Mouse (Mus musculus): ENCODE data around the gene Rbfox1.

Gene Rbfox1

GRCm38 (mm10) chr16:5884746-5885689 lies at the start of gene Rbfox1:
Gene Rbfox1 (plus strand): TSS chr16:5885355.
- no peak for DNase-seq (ENCODE audit: low spot score in 2 of 2)

- DNase-seq (ENCODE audit: low spot score in 2 of 2), result no peak
These were observed 48.4 kb upstream of the Rbfox1 start for GRCm38 (mm10) chr16:5836744-5837143.

- DNase-seq (ENCODE audit: low spot score in 2 of 2), result no peak
These were observed 44.0 kb upstream of the Rbfox1 start for GRCm38 (mm10) chr16:5841167-5841566.

GRCm38 (mm10) chr16:5845645-5846044 lies 39.5 kb upstream of the Rbfox1 start:
- DNase-seq (ENCODE audit: low spot score in 2 of 2), result no peak

- no peak for DNase-seq (ENCODE audit: low spot score in 2 of 2)
These were observed 32.1 kb upstream of the Rbfox1 start for GRCm38 (mm10) chr16:5853055-5853454.

- DNase-seq (ENCODE audit: low spot score in 2 of 2), result no peak
These were observed 20.8 kb upstream of the Rbfox1 start for GRCm38 (mm10) chr16:5864350-5864749.

- no peak for DNase-seq (ENCODE audit: low spot score in 2 of 2)
These were observed 18.2 kb upstream of the Rbfox1 start for GRCm38 (mm10) chr16:5866966-5867365.

- no peak for DNase-seq (ENCODE audit: low spot score in 2 of 2)
These were observed 14.8 kb upstream of the Rbfox1 start for GRCm38 (mm10) chr16:5870391-5870790.

- peak in 1 of 2 experiments; percentile 1 for DNase-seq (ENCODE audit: low spot score in 2 of 2)
These were observed 3.3 kb upstream of the Rbfox1 start for GRCm38 (mm10) chr16:5881820-5882219.

GRCm38 (mm10) chr16:5885690-5886050 lies 515 bp downstream of the Rbfox1 start:
- no peak for DNase-seq (ENCODE audit: low spot score in 2 of 2)

- no peak for DNase-seq (ENCODE audit: low spot score in 2 of 2)
These were observed 10.4 kb downstream of the Rbfox1 start for GRCm38 (mm10) chr16:5895564-5895963.

- no peak for DNase-seq (ENCODE audit: low spot score in 2 of 2)
These were observed 13.2 kb downstream of the Rbfox1 start for GRCm38 (mm10) chr16:5898330-5898729.

GRCm38 (mm10) chr16:5910742-5911141 lies 25.6 kb downstream of the Rbfox1 start:
- no peak for DNase-seq (ENCODE audit: low spot score in 2 of 2)

GRCm38 (mm10) chr16:5911880-5912327 lies 26.7 kb downstream of the Rbfox1 start:
- DNase-seq (ENCODE audit: low spot score in 2 of 2), result no peak

GRCm38 (mm10) chr16:5917937-5918336 lies 32.8 kb downstream of the Rbfox1 start:
- no peak for DNase-seq (ENCODE audit: low spot score in 2 of 2)

- DNase-seq (ENCODE audit: low spot score in 2 of 2), result no peak
These were observed 41.8 kb downstream of the Rbfox1 start for GRCm38 (mm10) chr16:5926986-5927385.

- DNase-seq (ENCODE audit: low spot score in 2 of 2), result no peak
These were observed 46.5 kb downstream of the Rbfox1 start for GRCm38 (mm10) chr16:5931680-5932079.

- no peak for DNase-seq (ENCODE audit: low spot score in 2 of 2)
These were observed 54.9 kb downstream of the Rbfox1 start for GRCm38 (mm10) chr16:5940016-5940415.

- no peak for DNase-seq (ENCODE audit: low spot score in 2 of 2)
These were observed 60.5 kb downstream of the Rbfox1 start for GRCm38 (mm10) chr16:5945682-5946081.

GRCm38 (mm10) chr16:5953106-5953505 lies 68.0 kb downstream of the Rbfox1 start:
- DNase-seq (ENCODE audit: low spot score in 2 of 2), result no peak

- DNase-seq (ENCODE audit: low spot score in 2 of 2), result no peak
These were observed 72.3 kb downstream of the Rbfox1 start for GRCm38 (mm10) chr16:5957418-5957817.

GRCm38 (mm10) chr16:5961786-5962185 lies 76.6 kb downstream of the Rbfox1 start:
- no peak for DNase-seq (ENCODE audit: low spot score in 2 of 2)

GRCm38 (mm10) chr16:5974172-5974571 lies 89.0 kb downstream of the Rbfox1 start:
- DNase-seq (ENCODE audit: low spot score in 2 of 2), result no peak

All from spleen, postnatal 36 days (tissue).